In the genomic region with DNA sequence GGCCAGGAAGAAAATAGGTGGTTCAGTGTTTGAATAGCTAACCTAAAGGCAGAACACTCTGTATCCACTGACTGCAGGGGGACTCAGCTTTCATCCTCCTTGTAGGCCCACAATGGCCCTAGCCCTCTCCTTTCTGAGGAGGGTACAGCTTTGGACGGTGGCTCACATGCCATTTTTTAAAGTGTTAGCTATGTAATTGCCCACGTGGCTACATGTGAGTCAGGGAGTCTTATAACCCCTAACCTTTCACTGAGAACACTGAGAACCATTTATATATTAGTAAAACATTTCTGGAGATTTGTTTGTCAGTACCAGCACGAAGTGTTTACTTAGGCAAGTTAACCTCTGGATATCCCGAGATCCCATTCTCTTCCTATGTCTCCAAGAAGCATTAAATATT, we compare ENCODE assay signal across 25 mouse cellular contexts. TPM values are rescaled to one million over a fixed set of nuclear protein-coding genes. Genes with fewer than 3 reads are reported as not detected.
"Had no signal": no experiment of that assay in that cellular context is flagged by ENCODE, and none has a peak within 500 bp of the region (broad histone marks: within the 10 kb centered on the region; RNA-seq: fewer than 3 reads in every experiment).

No protein-coding gene starts in this region.

- ATAC-seq: forebrain, postnatal 0 days; hindbrain, embryonic 16.5 days; inflammation-experienced regulatory T-cells, adult 6 months; intestine, embryonic 16.5 days had no signal

- DNase-seq: forebrain, postnatal 0 days; gastrocnemius, postnatal 10 days; gastrocnemius, postnatal 25 days; heart, adult 18-20 months; heart, postnatal 10 days; heart, postnatal 4 days; kidney, adult 18-20 months; kidney, adult 8-10 months; kidney, postnatal 10 days; kidney, postnatal 25 days; kidney, postnatal 4 days; liver had no signal

- H3K27ac ChIP-seq: heart, embryonic 10.5 days; hindbrain, embryonic 10.5 days; hindbrain, embryonic 12.5 days; hindbrain, embryonic 14.5 days; layer of hippocampus, adult 2 months; left cerebral cortex, adult 2 months; limb, embryonic 10.5 days; limb, embryonic 12.5 days had no signal

- H3K9ac ChIP-seq: forebrain, postnatal 0 days; heart, embryonic 12.5 days; hindbrain, embryonic 12.5 days; hindbrain, embryonic 14.5 days; limb, embryonic 12.5 days had no signal

- H3K27me3 ChIP-seq: heart, embryonic 12.5 days; hindbrain, embryonic 12.5 days had no signal

- H3K4me2 ChIP-seq: heart, embryonic 12.5 days; hindbrain, embryonic 12.5 days; hindbrain, embryonic 14.5 days; limb, embryonic 12.5 days; liver, embryonic 11.5 days had no signal

- H3K36me3 ChIP-seq: heart, embryonic 10.5 days; heart, embryonic 12.5 days; hindbrain, embryonic 10.5 days; hindbrain, embryonic 12.5 days; limb, embryonic 10.5 days; limb, embryonic 12.5 days had no signal

- H3K9me3 ChIP-seq: heart, embryonic 10.5 days; heart, embryonic 12.5 days; hindbrain, embryonic 10.5 days; hindbrain, embryonic 12.5 days; limb, embryonic 10.5 days; limb, embryonic 12.5 days had no signal

- H3K4me1 ChIP-seq: heart, embryonic 10.5 days; heart, embryonic 12.5 days; hindbrain, embryonic 10.5 days; hindbrain, embryonic 12.5 days; limb, embryonic 10.5 days; limb, embryonic 12.5 days had no signal

- H3K4me3 ChIP-seq: heart, embryonic 10.5 days; heart, embryonic 12.5 days; hindbrain, embryonic 10.5 days; hindbrain, embryonic 12.5 days; layer of hippocampus, adult 2 months; left cerebral cortex, adult 2 months; limb, embryonic 10.5 days; limb, embryonic 12.5 days had no signal

RNA-seq across cellular contexts. Expression of a gene that starts 12.1 kb away (rescaled TPM):
- polyA plus RNA-seq: inflammation-experienced regulatory T-cells, adult 6 months had no signal
